Mouse (Mus musculus): ENCODE measurements around the gene Lrrc42. TPM values are rescaled to one million over a fixed set of nuclear protein-coding genes. Genes with fewer than 3 reads are reported as not detected.

Gene Lrrc42
- polyA plus RNA-seq (2014; fragmentation: Illumina TruSeq; extraction: RNeasy Lipid Tissue Mini Kit (QIAGEN cat#74804); ENCODE audit: low read depth, low replicate concordance), result 18.2 TPM

GRCm38 (mm10) chr4:107253125-107254091 is at the start of gene Lrrc42, which contains the start of gene Hspb11:
Lrrc42 (minus strand) TSS chr4:107253532.
Hspb11 (plus strand) TSS chr4:107253593.

GRCm38 (mm10) chr4:107208880-107209279 is 44.5 kb downstream of the Lrrc42 start, which contains the start of gene Ldlrad1:
Ldlrad1 (plus strand) TSS chr4:107209180.

Other genes with a start within 250 kb of the Lrrc42 start
- gene Mrpl37, start 186.7 kb downstream of the Lrrc42 start, polyA plus RNA-seq (2014; fragmentation: Illumina TruSeq; extraction: RNeasy Lipid Tissue Mini Kit (QIAGEN cat#74804); ENCODE audit: low read depth, low replicate concordance), result 23.5 TPM
- gene Cyb5rl, start 186.5 kb downstream of the Lrrc42 start, polyA plus RNA-seq (2014; fragmentation: Illumina TruSeq; extraction: RNeasy Lipid Tissue Mini Kit (QIAGEN cat#74804); ENCODE audit: low read depth, low replicate concordance), result 1.6 TPM
- not detected for gene Cdcp2, start 156.6 kb downstream of the Lrrc42 start, polyA plus RNA-seq (2014; fragmentation: Illumina TruSeq; extraction: RNeasy Lipid Tissue Mini Kit (QIAGEN cat#74804); ENCODE audit: low read depth, low replicate concordance)
- 596 TPM for gene Tmem59, start 75.1 kb downstream of the Lrrc42 start, polyA plus RNA-seq (2014; fragmentation: Illumina TruSeq; extraction: RNeasy Lipid Tissue Mini Kit (QIAGEN cat#74804); ENCODE audit: low read depth, low replicate concordance)
- gene Tceanc2, start 74.4 kb downstream of the Lrrc42 start, polyA plus RNA-seq (2014; fragmentation: Illumina TruSeq; extraction: RNeasy Lipid Tissue Mini Kit (QIAGEN cat#74804); ENCODE audit: low read depth, low replicate concordance), result 23.3 TPM
- gene Ldlrad1, start 44.4 kb downstream of the Lrrc42 start, polyA plus RNA-seq (2014; fragmentation: Illumina TruSeq; extraction: RNeasy Lipid Tissue Mini Kit (QIAGEN cat#74804); ENCODE audit: low read depth, low replicate concordance), result not detected
- gene Hspb11, start 61 bp upstream of the Lrrc42 start, polyA plus RNA-seq (2014; fragmentation: Illumina TruSeq; extraction: RNeasy Lipid Tissue Mini Kit (QIAGEN cat#74804); ENCODE audit: low read depth, low replicate concordance), result 30.8 TPM
- 274 TPM for gene Dio1, start 53.6 kb upstream of the Lrrc42 start, polyA plus RNA-seq (2014; fragmentation: Illumina TruSeq; extraction: RNeasy Lipid Tissue Mini Kit (QIAGEN cat#74804); ENCODE audit: low read depth, low replicate concordance)
- 33.7 TPM for gene Yipf1, start 60.8 kb upstream of the Lrrc42 start, polyA plus RNA-seq (2014; fragmentation: Illumina TruSeq; extraction: RNeasy Lipid Tissue Mini Kit (QIAGEN cat#74804); ENCODE audit: low read depth, low replicate concordance)
- gene Ndc1, start 114.3 kb upstream of the Lrrc42 start, polyA plus RNA-seq (2014; fragmentation: Illumina TruSeq; extraction: RNeasy Lipid Tissue Mini Kit (QIAGEN cat#74804); ENCODE audit: low read depth, low replicate concordance), result 7.5 TPM
- gene Glis1, start 181.1 kb upstream of the Lrrc42 start, polyA plus RNA-seq (2014; fragmentation: Illumina TruSeq; extraction: RNeasy Lipid Tissue Mini Kit (QIAGEN cat#74804); ENCODE audit: low read depth, low replicate concordance), result not detected

All from liver, adult 10 weeks (tissue).